Mouse (Mus musculus) layer of hippocampus, postnatal 36 days (tissue): ENCODE measurements at regions not wholly inside any gene's neighbourhood (a gene's known extent, or its start where the extent isn't known, plus 50 kb on each side); places are given as distances from the start of the nearest gene placed in this dataset.

Experiments
- DNase-seq, 2 experiments: peaks; one replicate each; pipeline ENCODE4 v3.0.0; 2022

DNA sequence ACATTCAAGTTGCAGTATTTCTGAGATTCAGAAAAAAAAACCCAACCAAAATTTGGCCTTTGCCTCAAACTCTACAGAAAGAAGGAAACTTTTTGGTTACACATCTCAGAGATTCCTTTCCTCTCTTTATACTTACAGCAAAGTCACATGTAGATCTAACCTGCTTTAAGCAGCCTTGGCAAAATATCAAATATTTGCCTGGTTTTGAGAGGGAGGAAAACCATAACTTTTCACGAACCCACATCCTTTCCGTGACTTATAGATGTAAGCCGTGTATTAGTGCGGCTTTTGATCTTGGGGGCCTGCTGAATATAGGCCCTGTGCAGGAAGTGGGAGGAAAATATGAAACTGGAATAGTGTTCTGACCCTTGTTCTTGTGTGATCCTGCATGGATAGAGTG, 95.6 kb upstream of the Nr2f2 start:
- DNase-seq, result no peak

DNA sequence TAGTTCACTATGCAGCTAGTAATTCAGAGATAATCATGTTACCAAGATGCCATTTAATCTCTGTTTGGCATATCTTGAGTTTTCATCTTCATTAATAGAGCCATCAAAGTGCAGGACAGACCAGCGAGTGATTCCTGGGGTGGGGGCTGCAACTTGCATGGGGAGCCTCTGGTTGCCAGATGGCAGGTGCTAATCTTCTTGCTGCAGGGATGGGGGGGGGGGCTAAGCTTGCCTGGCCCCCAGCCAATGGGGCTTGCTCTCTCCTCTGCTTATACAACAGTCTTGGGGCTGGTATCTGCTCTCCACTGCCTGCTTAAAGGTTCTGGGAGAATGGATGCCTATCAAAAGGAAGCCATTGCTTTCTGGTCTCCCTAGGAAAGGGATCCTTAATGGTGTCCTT, 88.0 kb upstream of the Nr2f2 start:
- DNase-seq, result no peak

- DNase-seq, result no peak
Observed at GRCm38 (mm10) chr7:70452816-70453215, 86.3 kb upstream of the Nr2f2 start.

- no peak for DNase-seq
Observed at GRCm38 (mm10) chr7:70438908-70439307, 72.4 kb upstream of the Nr2f2 start.

DNA sequence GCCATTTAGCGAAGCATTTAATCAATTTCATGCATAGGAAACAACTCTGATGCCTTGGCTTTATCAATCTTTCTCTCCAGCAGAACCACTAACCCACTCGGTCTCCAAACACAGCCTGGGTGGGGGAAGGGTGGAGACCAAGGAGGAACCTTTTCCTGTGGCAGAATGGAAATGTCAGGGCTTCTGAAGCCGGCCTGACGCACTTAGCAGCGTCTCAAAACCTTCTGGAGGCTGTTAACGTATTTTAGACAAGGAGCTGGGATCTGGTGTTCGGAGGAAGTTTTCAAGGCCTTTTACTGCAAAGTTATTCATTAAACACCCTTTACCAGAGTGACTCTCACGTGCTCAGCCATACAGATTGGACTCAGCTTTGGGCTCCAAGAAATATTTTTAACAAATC, 67.3 kb upstream of the Nr2f2 start:
- DNase-seq, result no peak

GRCm38 (mm10) chr7:70433358-70433757, 66.8 kb upstream of the Nr2f2 start:
- no peak for DNase-seq

DNA sequence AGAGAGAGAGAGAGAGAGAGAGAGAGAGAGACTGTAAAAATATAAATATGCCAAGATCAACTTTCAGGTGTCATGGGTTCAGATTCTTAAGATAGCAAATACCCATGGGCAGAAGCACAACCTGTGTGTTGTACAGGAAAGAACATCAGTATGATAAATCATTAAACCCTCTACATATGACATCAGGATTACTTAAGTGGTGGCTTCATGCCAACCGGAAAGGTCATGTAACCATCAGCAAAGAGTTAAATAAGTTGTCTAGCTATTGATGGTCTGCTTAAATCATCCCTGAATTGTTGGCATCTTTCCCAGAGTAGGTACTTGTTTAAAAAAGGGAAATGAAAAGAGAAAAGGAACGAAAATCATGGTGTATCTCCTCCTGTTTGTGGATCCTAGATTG, 65.2 kb upstream of the Nr2f2 start:
- no peak for DNase-seq

DNA sequence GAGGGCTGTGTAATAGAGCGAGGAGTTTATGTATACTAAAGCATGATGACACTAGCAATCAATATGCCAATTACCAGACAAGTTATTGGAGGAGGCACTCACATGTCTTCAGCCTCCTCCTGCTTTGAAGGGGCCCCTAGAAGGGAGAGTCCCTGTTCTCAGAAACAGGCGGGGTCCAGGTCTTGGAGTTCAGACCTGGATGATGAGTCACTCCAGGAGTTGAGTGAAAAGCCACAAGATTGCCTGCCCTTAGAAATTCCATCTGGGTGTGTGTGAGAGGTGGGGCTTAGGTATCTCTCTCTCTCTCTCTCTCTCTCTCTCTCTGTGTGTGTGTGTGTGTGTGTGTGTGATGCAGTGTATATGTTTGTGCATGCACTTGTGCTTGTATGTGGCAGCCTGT, 62.8 kb upstream of the Nr2f2 start:
- DNase-seq, result no peak

DNA sequence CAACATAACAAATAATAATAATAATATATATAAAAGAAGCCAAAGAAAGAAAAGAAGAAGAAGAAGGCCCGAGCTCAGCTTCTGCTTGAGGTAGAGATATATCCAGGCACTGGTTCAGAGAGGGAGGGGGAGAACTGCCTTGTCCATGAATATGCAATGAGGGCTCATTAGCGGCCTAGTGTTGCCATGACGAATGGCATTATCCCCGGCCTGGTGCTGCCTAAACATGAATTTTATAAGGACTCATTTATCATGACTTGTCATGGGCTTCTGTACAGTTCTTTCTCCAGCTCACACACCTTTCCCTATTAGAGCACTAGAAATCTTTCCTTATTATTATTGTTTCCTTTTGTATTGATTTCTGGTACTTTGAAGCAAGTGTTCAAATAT, 57.7 kb upstream of the Nr2f2 start:
- DNase-seq, result no peak

DNA sequence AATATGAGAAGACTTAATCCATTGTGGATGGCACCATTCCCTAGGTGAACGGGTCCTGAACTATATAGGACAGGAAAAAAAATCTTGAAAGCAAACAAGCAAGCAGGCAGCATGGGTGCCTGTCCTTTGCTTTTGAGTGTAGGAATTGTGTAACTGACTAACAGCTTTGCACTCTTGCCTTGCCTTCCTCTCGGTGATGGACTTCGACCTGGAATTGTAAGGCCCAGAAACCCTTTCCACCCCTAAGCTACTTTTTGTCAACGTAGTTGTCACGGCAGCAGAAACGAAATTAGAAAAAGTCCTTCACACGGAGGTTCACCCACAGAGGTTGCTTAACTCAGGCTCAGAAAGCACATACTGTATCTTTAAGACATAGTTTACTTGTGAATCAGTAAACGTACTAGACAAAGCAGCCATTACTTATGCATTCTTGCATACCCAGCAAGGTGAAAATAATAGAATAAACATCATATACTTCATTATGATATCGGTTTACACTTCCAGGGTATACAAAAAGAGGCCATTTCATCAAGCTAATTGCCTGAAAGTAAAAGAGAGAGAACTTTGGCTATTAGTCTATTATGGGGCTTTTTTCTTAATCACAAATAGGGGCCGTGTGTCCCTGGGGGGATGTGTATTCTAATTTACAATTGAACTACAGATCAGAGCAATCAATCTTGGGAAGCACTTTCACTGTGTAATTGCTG, 57.1 kb upstream of the Nr2f2 start:
- DNase-seq, result no peak

DNA sequence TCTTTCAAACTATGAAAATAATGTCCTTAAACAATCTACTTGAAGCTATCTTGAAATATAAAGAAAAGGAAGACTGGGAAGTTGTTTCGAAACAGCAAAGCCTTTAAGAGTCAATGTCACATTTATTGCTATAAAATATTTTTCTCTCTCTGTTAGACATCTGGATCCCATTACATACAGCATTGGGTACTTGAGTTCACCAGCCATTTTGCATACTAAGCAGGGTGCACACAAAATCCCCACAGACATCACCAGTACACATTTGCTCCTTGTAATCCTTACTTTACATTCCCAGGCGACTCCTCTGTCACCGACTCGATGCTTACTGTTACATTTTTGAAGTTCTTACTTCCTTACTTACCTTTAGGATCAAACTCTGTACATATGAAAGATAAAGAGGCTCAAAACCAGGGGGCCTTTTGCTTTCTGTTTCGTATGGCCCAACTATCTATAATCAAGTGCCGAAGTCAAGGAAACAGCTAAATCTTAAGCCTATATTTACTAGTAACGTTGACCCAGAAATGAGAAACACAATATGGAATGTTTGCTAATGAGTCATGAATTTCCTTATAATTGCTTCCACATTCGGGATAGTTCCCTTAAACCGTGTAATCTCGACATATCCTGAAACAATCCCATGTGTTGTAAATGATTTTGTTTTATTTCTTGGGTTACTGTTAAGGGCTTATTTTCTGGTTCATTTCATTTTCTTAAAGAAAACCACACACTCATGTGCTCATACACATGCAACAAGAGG, 49.8 kb upstream of the Nr2f2 start:
- no peak for DNase-seq
